In the genomic region with DNA sequence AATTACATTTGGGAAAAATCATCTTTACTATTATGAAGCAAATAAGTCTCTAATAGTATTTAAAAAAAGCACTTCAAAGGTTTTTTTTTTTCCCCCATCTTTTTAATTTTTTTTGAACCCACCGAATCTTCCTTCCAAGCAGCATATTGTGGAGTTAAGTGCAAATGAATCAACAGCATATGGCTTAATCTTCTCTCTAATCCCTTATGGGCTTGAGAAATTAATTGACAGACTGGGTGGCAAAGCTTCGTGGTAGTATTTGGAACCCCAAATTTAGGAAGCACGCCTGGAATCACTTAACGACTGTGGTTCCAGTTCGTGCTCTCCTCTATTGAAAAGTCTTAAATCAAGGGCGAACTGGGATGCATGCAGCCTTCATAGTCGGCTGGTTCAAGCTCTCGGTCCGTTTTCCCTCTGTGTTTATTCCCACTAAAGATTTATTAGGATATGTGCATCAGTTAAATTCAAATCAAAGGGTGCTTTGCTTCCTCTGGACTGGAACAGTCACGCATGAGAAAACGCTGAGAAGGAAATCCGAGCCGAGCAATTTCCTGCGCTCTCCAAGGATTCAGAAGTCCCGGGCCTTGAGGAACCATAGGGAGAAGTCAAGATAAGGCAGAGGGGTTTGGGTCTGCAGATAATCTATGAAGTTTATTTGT, we compare ENCODE assay signal across 19 mouse cellular contexts.
DNase-seq lines count a peak whose midpoint lies in the region; ATAC-seq lines count a peak whose summit lies in the region.
"Had no signal": no experiment of that assay in that cellular context is flagged by ENCODE, and none has a peak within 500 bp of the region (broad histone marks: within the 10 kb centered on the region; RNA-seq: fewer than 3 reads in every experiment).

No protein-coding gene starts in this region.

- H3K9me3 ChIP-seq in limb, embryonic 11.5 days (ENCODE audit: control insufficient read depth, low read length) = no peaks in the 10 kb centered on the region
- H3K9me3 ChIP-seq in limb, embryonic 10.5 days (replicated peaks) = 0 out of 2 replicates have a peak, but pooled peaks cover 2% of the 10 kb centered on the region
- H3K9me3 ChIP-seq in embryonic facial prominence, embryonic 12.5 days = peaks cover 8% of the 10 kb centered on the region; the same call in 1 of the 2 replicates
- H3K9me3 ChIP-seq in kidney, embryonic 16.5 days (ENCODE audit: low read length) = peaks cover 10% of the 10 kb centered on the region
- H3K9me3 ChIP-seq: G1E; lung, embryonic 15.5 days had no signal

- no peak; the same call in 1 of the 2 replicates for ATAC-seq in limb, embryonic 11.5 days (ENCODE audit: insufficient number of reproducible peaks, low FRiP score, low TSS enrichment, low read depth)
- ATAC-seq in embryonic facial prominence, embryonic 12.5 days (ENCODE audit: insufficient number of reproducible peaks, insufficient read depth, low FRiP score, low TSS enrichment) = 0 out of 2 replicates have a peak, but pooled peaks have one; percentile 60
- peak; percentile 92 for ATAC-seq in kidney, embryonic 16.5 days (ENCODE audit: low FRiP score, low TSS enrichment)
- ATAC-seq: forebrain, embryonic 13.5 days; inflammation-experienced regulatory T-cells, adult 6 months had no signal

- no peak overlapping the region for H3K4me3 ChIP-seq in limb, embryonic 11.5 days (ENCODE audit: low read depth, low read length)
- H3K4me3 ChIP-seq in limb, embryonic 10.5 days = no peak overlapping the region
- H3K4me3 ChIP-seq in embryonic facial prominence, embryonic 12.5 days = no peak overlapping the region
- H3K4me3 ChIP-seq in kidney, embryonic 16.5 days (ENCODE audit: low read length) = no peak overlapping the region
- H3K4me3 ChIP-seq: forebrain, embryonic 13.5 days; left cerebral cortex, adult 2 months; lung, embryonic 15.5 days; neural tube, embryonic 12.5 days had no signal

- intact Hi-C loops in left cerebral cortex, postnatal 4 days (cut with DNase I) = no loop called here

- H3K27me3 ChIP-seq in limb, embryonic 11.5 days (ENCODE audit: control insufficient read depth, insufficient read depth, low read length) = no peaks in the 10 kb centered on the region
- no peaks in the 10 kb centered on the region for H3K27me3 ChIP-seq in limb, embryonic 10.5 days (ENCODE audit: low read depth, poor library complexity, severe bottlenecking)
- no peaks in the 10 kb centered on the region for H3K27me3 ChIP-seq in embryonic facial prominence, embryonic 12.5 days
- no peaks in the 10 kb centered on the region for H3K27me3 ChIP-seq in kidney, embryonic 16.5 days (ENCODE audit: insufficient read depth, low read length)
- H3K27me3 ChIP-seq: forebrain, embryonic 13.5 days; lung, embryonic 15.5 days; neural tube, embryonic 12.5 days had no signal

- H3K27ac ChIP-seq in limb, embryonic 11.5 days (replicated peaks; ENCODE audit: low read depth, low read length) = no peak overlapping the region
- no peak overlapping the region for H3K27ac ChIP-seq in limb, embryonic 10.5 days
- H3K27ac ChIP-seq in embryonic facial prominence, embryonic 12.5 days = no peak overlapping the region
- peak overlapping the region; percentile 68 for H3K27ac ChIP-seq in kidney, embryonic 16.5 days (ENCODE audit: low read length)
- H3K27ac ChIP-seq: forebrain, embryonic 13.5 days; left cerebral cortex, adult 2 months; lung, embryonic 15.5 days; neural tube, embryonic 12.5 days had no signal

- no peaks in the 10 kb centered on the region for H3K4me1 ChIP-seq in limb, embryonic 11.5 days (ENCODE audit: control insufficient read depth, insufficient read depth, low read length)
- no peaks in the 10 kb centered on the region for H3K4me1 ChIP-seq in limb, embryonic 10.5 days
- peaks cover 5% of the 10 kb centered on the region; the same call in 1 of the 2 replicates for H3K4me1 ChIP-seq in embryonic facial prominence, embryonic 12.5 days
- peaks cover 14% of the 10 kb centered on the region for H3K4me1 ChIP-seq in kidney, embryonic 16.5 days (ENCODE audit: insufficient read depth, low read length)
- H3K4me1 ChIP-seq: forebrain, embryonic 13.5 days; lung, embryonic 15.5 days; neural tube, embryonic 12.5 days had no signal

- WGBS in limb, embryonic 11.5 days = 47% methylated on average over 15 of the region's 15 CpGs
- WGBS in limb, embryonic 10.5 days = 66% methylated on average over 15 of the region's 15 CpGs
- 49% methylated on average over 15 of the region's 15 CpGs for WGBS in embryonic facial prominence, embryonic 12.5 days
- 16% methylated on average over 15 of the region's 15 CpGs for WGBS in kidney, embryonic 16.5 days

- peak; percentile 24 for DNase-seq in limb, embryonic 11.5 days (ENCODE audit: low spot score)
- no peak for DNase-seq in limb, embryonic 10.5 days (ENCODE audit: low spot score)
- no peak for DNase-seq in adrenal gland, postnatal 25 days
- no peak for DNase-seq in left cerebral cortex, postnatal 4 days
- no peak for DNase-seq in layer of hippocampus, adult 18-20 months (ENCODE audit: low spot score in 2 of 2)
- DNase-seq: adrenal gland, adult 2 months; cerebellum, adult 9-11 months; gastrocnemius, postnatal 25 days; heart, postnatal 36 days; right cerebral cortex, postnatal 4 days had no signal

- no peak overlapping the region for H3K4me2 ChIP-seq in limb, embryonic 11.5 days (ENCODE audit: low read depth, severe bottlenecking)
- no peak overlapping the region for H3K4me2 ChIP-seq in embryonic facial prominence, embryonic 12.5 days (replicated peaks)
- H3K4me2 ChIP-seq in kidney, embryonic 16.5 days (replicated peaks; ENCODE audit: low read depth, low read length) = peak overlapping the region; percentile 19; the same call in 1 of the 2 replicates
- H3K4me2 ChIP-seq: forebrain, embryonic 13.5 days; heart, embryonic 11.5 days; lung, embryonic 15.5 days; neural tube, embryonic 12.5 days had no signal

- no peak overlapping the region for H3K9ac ChIP-seq in limb, embryonic 11.5 days (ENCODE audit: low read length)
- no peak overlapping the region for H3K9ac ChIP-seq in embryonic facial prominence, embryonic 12.5 days
- no peak overlapping the region for H3K9ac ChIP-seq in kidney, embryonic 16.5 days (replicated peaks; ENCODE audit: low read length)
- H3K9ac ChIP-seq: forebrain, embryonic 13.5 days; lung, embryonic 15.5 days; neural tube, embryonic 12.5 days had no signal

- H3K36me3 ChIP-seq in limb, embryonic 11.5 days (ENCODE audit: control insufficient read depth, insufficient read depth, low read length) = no peaks in the 10 kb centered on the region
- no peaks in the 10 kb centered on the region for H3K36me3 ChIP-seq in limb, embryonic 10.5 days
- no peaks in the 10 kb centered on the region for H3K36me3 ChIP-seq in embryonic facial prominence, embryonic 12.5 days
- peaks cover 6% of the 10 kb centered on the region; the same call in 1 of the 2 replicates for H3K36me3 ChIP-seq in kidney, embryonic 16.5 days (ENCODE audit: insufficient read depth, low read length)
- H3K36me3 ChIP-seq: G1E; lung, embryonic 15.5 days; neural tube, embryonic 12.5 days had no signal
